Mouse (Mus musculus) stomach, postnatal 0 days (tissue): Measurements from ENCODE around the gene Tpcn1.

Source experiments
- CTCF ChIP-seq: IDR thresholded peaks from 2 replicates; pipeline ENCODE4 v1.5.1; 2016; ENCODE audit warnings: antibody characterized with exemption, low read depth, mild to moderate bottlenecking, moderate library complexity
- EP300 ChIP-seq: optimal IDR thresholded peaks from 2 replicates; pipeline ENCODE3; 2016; ENCODE audit warnings: antibody characterized with exemption

- no peak for TF ChIP-seq CTCF
- no peak for TF ChIP-seq EP300
These were observed 42.7 kb upstream of the Tpcn1 start for GRCm38 (mm10) chr5:120631128-120631527.
